Mouse (Mus musculus): ENCODE measurements at regions not wholly inside any gene's neighbourhood (a gene's known extent, or its start where the extent isn't known, plus 50 kb on each side); places are given as distances from the start of the nearest gene placed in this dataset.

DNA sequence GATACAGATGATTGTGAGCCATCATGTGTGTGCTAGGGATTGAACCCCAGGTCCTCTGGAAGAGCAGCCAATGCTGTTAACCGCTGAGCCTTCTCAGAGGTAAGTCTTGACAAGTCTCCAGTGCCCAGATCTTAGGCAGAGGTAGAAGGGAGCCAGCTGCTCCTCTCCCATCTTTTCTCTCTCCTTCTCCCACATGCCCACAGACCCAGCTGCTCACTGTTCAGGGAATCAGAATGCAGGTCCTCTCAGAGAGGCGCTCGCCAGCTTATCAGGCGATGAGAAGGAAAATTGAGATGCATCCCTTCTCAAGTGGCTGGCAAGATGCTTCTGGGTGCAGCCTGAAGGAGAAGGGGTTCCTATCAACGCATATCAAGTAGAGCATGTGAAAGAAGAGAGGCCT is 131.7 kb downstream of the Pdgfra start:
- no peak for TF ChIP-seq MXI1 (IDR thresholded peaks at IDR 0.05; ENCODE audit: low read depth, low read length)
- no peak for TF ChIP-seq SIN3A (IDR thresholded peaks at IDR 0.05; ENCODE audit: low read length)
- TF ChIP-seq MAX (IDR thresholded peaks at IDR 0.05; ENCODE audit: low read length), result no peak
- TF ChIP-seq POLR2A (IDR thresholded peaks at IDR 0.05; ENCODE audit: control insufficient read depth in 1 of 2, insufficient read depth in 1 of 2, low read depth in 1 of 2, low read length in 2 of 2, poor library complexity in 1 of 2), result no peak
- TF ChIP-seq MAFK (IDR thresholded peaks at IDR 0.05; ENCODE audit: borderline replicate concordance, low read depth, low read length), result no peak
- TF ChIP-seq USF1 (IDR thresholded peaks at IDR 0.05; ENCODE audit: low read depth, low read length), result no peak
- no peak for TF ChIP-seq USF2 (IDR thresholded peaks at IDR 0.05; ENCODE audit: borderline replicate concordance in 1 of 2, insufficient read depth in 1 of 2, low read depth in 1 of 2, low read length in 2 of 2)
- no peak for TF ChIP-seq CTCF (IDR thresholded peaks at IDR 0.05 in 2 of 3, conservative IDR thresholded peaks at IDR 0.05 in 1 of 3; ENCODE audit: control insufficient read depth in 1 of 3, insufficient read depth in 1 of 3, low read depth in 2 of 3, low read length in 3 of 3, poor library complexity in 1 of 3, severe bottlenecking in 1 of 3)
- TF ChIP-seq UBTF (IDR thresholded peaks at IDR 0.05; ENCODE audit: borderline replicate concordance, insufficient read depth, low read depth, low read length), result no peak
- no peak for TF ChIP-seq TBP (IDR thresholded peaks at IDR 0.05; ENCODE audit: low read depth, low read length)
- TF ChIP-seq E2F4 (IDR thresholded peaks at IDR 0.05; ENCODE audit: borderline replicate concordance, low read depth, low read length), result no peak

Data from MEL (cell line).